Mouse (Mus musculus) megakaryocyte, embryonic 14.5 days (primary cell): ENCODE measurements around the gene Hcrt.

Experiments used
- FLI1 ChIP-seq: IDR thresholded peaks from 2 replicates; pipeline ENCODE4 v1.6.1; 2012; ENCODE audit warnings: low read length, inconsistent platforms, mixed read lengths
- GATA1 ChIP-seq: IDR thresholded peaks from 3 replicates; pipeline ENCODE4 v1.6.1; 2012; ENCODE audit warnings: mixed read lengths, low read length, inconsistent platforms, borderline replicate concordance

GRCm38 (mm10) chr11:100724919-100725512 lies 37.7 kb downstream of the Hcrt start:
- TF ChIP-seq FLI1 (no peak), GATA1 (no peak)
